Mouse (Mus musculus): ENCODE data around the gene Slc5a4a. TPM values are rescaled to one million over a fixed set of nuclear protein-coding genes. Genes with fewer than 3 reads are reported as not detected.

The Slc5a4a gene
- polyA plus RNA-seq, 1 experiment from 2014 or later: 0.31 TPM

DNA sequence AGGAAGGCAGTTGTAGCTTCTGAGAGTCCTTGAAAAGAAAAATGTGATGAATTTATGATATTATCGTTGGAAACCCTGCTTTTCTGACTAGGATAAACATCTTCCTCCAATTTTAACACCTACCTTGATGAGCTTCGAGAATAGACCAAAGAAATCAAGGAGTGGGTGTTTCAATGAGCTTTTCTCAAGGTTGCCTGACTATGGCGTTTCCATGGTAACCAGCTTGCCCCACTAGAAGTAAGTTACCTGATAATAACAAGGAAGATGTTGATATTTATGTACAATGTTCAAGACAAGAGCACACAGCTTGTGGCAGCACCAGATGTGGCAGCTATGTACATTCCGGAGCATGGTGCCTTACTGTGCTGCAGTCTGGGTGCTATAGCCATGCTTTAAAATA lies 14.7 kb upstream of the Slc5a4a start:
- H3K4me1 ChIP-seq (replicated peaks; ENCODE audit: control insufficient read depth, insufficient read depth, low read length): no peaks in the 10 kb centered on the region
- no peaks in the 10 kb centered on the region for H3K36me3 ChIP-seq (ENCODE audit: control insufficient read depth, insufficient read depth)
- H3K27ac ChIP-seq (ENCODE audit: low read depth, low read length): no peak overlapping the region
- no peaks in the 10 kb centered on the region for H3K9me3 ChIP-seq (ENCODE audit: control insufficient read depth)
- ATAC-seq: no peak
- 43% methylated on average over 4 of the region's 4 CpGs for WGBS
- H3K27me3 ChIP-seq (replicated peaks; ENCODE audit: control insufficient read depth, insufficient read depth, low read length): no peaks in the 10 kb centered on the region
- H3K4me2 ChIP-seq (replicated peaks; ENCODE audit: low read depth): no peak overlapping the region
- no peak overlapping the region for H3K9ac ChIP-seq (ENCODE audit: low read depth, low read length)
- no peak overlapping the region for H3K4me3 ChIP-seq (ENCODE audit: low read depth, low read length)
- no peak for TF ChIP-seq CTCF (IDR thresholded peaks at IDR 0.05; ENCODE audit: low read depth)

DNA sequence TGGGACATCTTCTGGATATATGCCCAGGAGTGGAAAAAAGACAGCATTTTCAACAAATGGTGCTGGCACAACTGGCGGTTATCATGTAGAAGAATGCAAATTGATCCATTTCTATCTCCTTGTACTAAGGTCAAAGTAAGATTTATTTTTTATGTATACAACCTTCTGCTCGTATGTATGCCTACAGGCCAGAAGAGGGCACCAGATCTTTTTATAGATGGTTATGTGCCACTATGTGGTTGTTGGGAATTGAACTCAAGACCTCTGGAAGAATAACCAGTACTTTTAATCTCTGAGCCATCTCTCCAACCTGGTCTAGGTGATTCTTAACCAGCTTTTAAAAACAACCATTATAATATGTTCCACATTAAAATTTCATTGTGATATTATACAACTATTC lies 10.9 kb upstream of the Slc5a4a start:
- H3K27me3 ChIP-seq (replicated peaks; ENCODE audit: control insufficient read depth, insufficient read depth, low read length): no peaks in the 10 kb centered on the region
- no peak overlapping the region for H3K4me3 ChIP-seq (ENCODE audit: low read depth, low read length)
- H3K9ac ChIP-seq (ENCODE audit: low read depth, low read length): no peak overlapping the region
- no peak for ATAC-seq
- TF ChIP-seq CTCF (IDR thresholded peaks at IDR 0.05; ENCODE audit: low read depth): peak; percentile 59
- no peaks in the 10 kb centered on the region for H3K9me3 ChIP-seq (ENCODE audit: control insufficient read depth)
- H3K27ac ChIP-seq (ENCODE audit: low read depth, low read length): no peak overlapping the region
- no peaks in the 10 kb centered on the region for H3K36me3 ChIP-seq (ENCODE audit: control insufficient read depth, insufficient read depth)
- H3K4me2 ChIP-seq (replicated peaks; ENCODE audit: low read depth): no peak overlapping the region
- WGBS: 58% methylated on average over 2 of the region's 2 CpGs
- no peaks in the 10 kb centered on the region for H3K4me1 ChIP-seq (replicated peaks; ENCODE audit: control insufficient read depth, insufficient read depth, low read length)

DNA sequence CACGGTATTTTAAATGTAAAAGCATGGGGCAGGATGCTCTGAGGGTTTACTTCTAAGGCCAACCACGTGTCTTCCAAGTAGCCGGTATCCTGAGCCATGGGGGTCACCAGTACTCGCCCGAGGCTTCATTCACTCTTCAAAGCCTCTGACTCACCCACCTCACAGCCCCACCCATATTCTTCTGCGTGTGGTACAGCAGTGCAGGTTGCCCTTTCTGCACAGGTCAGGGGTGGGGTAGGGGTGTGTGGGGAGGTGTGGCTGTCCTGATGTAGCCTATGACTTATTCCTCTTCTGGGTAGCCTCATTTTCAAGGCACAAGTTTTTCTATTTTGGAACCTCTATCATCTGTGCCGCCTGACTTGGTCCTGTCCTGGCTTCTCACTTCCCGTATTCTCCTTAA lies 405 bp upstream of the Slc5a4a start:
- Histone ChIP-seq H3K9me3 (ENCODE audit: control insufficient read depth) (no peaks in the 10 kb centered on the region), H3K27me3 (replicated peaks; ENCODE audit: control insufficient read depth, insufficient read depth, low read length) (no peaks in the 10 kb centered on the region), H3K27ac (ENCODE audit: low read depth, low read length) (peak overlapping the region; percentile 35; the same call in 1 of the 2 replicates), H3K9ac (ENCODE audit: low read depth, low read length) (no peak overlapping the region), H3K4me2 (replicated peaks; ENCODE audit: low read depth) (peak overlapping the region; percentile 35), H3K4me3 (ENCODE audit: low read depth, low read length) (no peak overlapping the region), H3K36me3 (ENCODE audit: control insufficient read depth, insufficient read depth) (no peaks in the 10 kb centered on the region), H3K4me1 (replicated peaks; ENCODE audit: control insufficient read depth, insufficient read depth, low read length) (no peaks in the 10 kb centered on the region)
- WGBS: 26% methylated on average over 8 of the region's 8 CpGs
- no peak for TF ChIP-seq CTCF (IDR thresholded peaks at IDR 0.05; ENCODE audit: low read depth)
- ATAC-seq: peak; percentile 93

DNA sequence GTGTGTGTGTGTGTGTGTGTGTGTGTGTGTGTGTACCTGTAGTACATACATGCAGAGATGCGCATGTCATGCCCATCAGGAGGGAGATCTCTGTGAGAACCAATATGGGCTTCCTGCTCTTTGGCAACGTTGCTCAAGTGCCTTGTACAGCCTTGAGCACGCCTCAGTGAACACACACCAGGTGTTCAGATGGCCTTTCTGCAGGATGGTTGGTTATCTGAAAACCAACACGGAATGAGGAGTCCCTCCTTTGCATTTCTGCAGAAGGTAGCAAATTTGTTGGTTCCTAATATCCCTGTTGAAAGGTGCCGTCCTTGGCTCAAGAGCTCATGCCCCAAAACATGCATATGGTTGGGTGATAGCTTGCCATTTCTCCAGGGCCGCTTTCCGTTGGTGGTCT lies 8.7 kb downstream of the Slc5a4a start:
- Histone ChIP-seq H3K9me3 (ENCODE audit: control insufficient read depth) (no peaks in the 10 kb centered on the region), H3K4me2 (replicated peaks; ENCODE audit: low read depth) (no peak overlapping the region), H3K27me3 (replicated peaks; ENCODE audit: control insufficient read depth, insufficient read depth, low read length) (no peaks in the 10 kb centered on the region), H3K9ac (ENCODE audit: low read depth, low read length) (no peak overlapping the region), H3K27ac (ENCODE audit: low read depth, low read length) (no peak overlapping the region), H3K4me3 (ENCODE audit: low read depth, low read length) (no peak overlapping the region), H3K4me1 (replicated peaks; ENCODE audit: control insufficient read depth, insufficient read depth, low read length) (no peaks in the 10 kb centered on the region), H3K36me3 (ENCODE audit: control insufficient read depth, insufficient read depth) (no peaks in the 10 kb centered on the region)
- no peak for ATAC-seq
- no peak for TF ChIP-seq CTCF (IDR thresholded peaks at IDR 0.05; ENCODE audit: low read depth)
- 80% methylated on average over 7 of the region's 7 CpGs for WGBS

DNA sequence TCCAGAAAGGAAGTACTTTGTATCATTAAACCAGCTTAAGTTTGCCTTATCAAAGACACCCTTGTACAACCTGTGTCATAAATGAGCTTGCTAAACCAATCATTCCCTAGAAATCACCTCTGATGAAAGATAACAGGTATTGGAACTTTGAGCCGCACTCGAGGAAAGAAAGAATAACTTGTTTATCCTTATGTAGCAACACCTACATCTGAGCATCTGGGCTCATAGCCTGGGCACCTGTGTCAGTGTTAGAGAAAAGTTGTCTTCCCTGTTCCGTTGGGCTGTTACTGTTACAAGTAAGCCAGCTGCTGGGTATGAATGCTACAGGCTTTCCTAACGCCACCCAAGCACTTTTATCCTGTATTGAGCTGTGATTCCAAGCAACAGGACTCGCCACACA lies 10.3 kb downstream of the Slc5a4a start:
- H3K4me2 ChIP-seq (replicated peaks; ENCODE audit: low read depth): peak overlapping the region; percentile 44

DNA sequence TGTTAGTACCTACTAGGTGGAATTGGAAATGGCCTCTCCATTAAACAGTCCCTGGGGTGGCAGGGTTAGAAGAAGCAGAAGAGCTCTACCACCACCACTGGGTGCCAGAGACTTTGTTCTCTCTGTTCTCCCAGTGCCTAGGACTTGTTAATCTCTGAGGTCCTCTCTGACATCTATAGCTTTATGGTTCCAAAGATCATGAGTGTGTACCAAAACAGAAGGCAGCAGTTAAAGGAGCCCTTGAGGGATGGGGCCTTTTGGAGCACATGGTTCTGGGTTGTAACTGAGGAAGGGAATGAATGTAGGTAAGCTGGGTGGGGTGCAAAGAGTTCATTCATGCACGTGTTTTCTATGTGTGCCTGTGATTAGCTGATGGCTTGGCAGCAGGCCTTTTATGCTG lies 10.8 kb downstream of the Slc5a4a start:
- Histone ChIP-seq H3K4me2 (replicated peaks; ENCODE audit: low read depth) (peak overlapping the region; percentile 44), H3K27ac (ENCODE audit: low read depth, low read length) (peak overlapping the region; percentile 80), H3K4me1 (replicated peaks; ENCODE audit: control insufficient read depth, insufficient read depth, low read length) (no peaks in the 10 kb centered on the region), H3K36me3 (ENCODE audit: control insufficient read depth, insufficient read depth) (no peaks in the 10 kb centered on the region), H3K27me3 (replicated peaks; ENCODE audit: control insufficient read depth, insufficient read depth, low read length) (no peaks in the 10 kb centered on the region), H3K9me3 (ENCODE audit: control insufficient read depth) (no peaks in the 10 kb centered on the region), H3K9ac (ENCODE audit: low read depth, low read length) (no peak overlapping the region), H3K4me3 (ENCODE audit: low read depth, low read length) (no peak overlapping the region)
- peak; percentile 17; the same call in 1 of the 2 replicates for TF ChIP-seq CTCF (IDR thresholded peaks at IDR 0.05; ENCODE audit: low read depth)
- ATAC-seq: peak; percentile 95
- 11% methylated on average over 1 of the region's 1 CpGs for whole genome bisulfite sequencing

More for the DNA sequence above, 10.3 kb downstream of the Slc5a4a start:
- Histone ChIP-seq H3K9me3 (ENCODE audit: control insufficient read depth) (no peaks in the 10 kb centered on the region), H3K9ac (ENCODE audit: low read depth, low read length) (no peak overlapping the region), H3K27me3 (replicated peaks; ENCODE audit: control insufficient read depth, insufficient read depth, low read length) (no peaks in the 10 kb centered on the region), H3K4me3 (ENCODE audit: low read depth, low read length) (no peak overlapping the region), H3K27ac (ENCODE audit: low read depth, low read length) (peak overlapping the region; percentile 80), H3K4me1 (replicated peaks; ENCODE audit: control insufficient read depth, insufficient read depth, low read length) (no peaks in the 10 kb centered on the region), H3K36me3 (ENCODE audit: control insufficient read depth, insufficient read depth) (no peaks in the 10 kb centered on the region)
- TF ChIP-seq CTCF (IDR thresholded peaks at IDR 0.05; ENCODE audit: low read depth): no peak
- ATAC-seq: peak; percentile 91
- WGBS: 48% methylated on average over 5 of the region's 5 CpGs

DNA sequence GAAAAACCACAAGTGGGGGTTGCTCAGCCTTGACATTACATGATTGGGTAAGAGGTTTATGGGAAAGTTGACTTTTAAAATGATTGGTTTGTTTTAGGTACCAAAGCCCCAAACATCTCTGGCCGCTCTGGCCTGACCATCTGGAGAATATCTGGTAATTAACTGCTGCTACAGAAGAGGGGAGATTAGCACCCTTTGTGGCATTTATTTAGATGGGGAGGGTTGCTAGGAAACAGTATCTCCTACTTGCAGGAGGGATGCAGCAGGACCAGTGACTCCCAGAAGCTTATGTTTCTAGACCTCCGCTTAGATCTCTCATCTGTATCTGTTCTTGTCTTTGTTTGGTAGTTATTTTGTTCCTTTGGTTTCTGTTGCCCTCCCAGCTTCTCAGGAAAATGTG lies 27.6 kb downstream of the Slc5a4a start:
- Histone ChIP-seq H3K27me3 (replicated peaks; ENCODE audit: control insufficient read depth, insufficient read depth, low read length) (no peaks in the 10 kb centered on the region), H3K9me3 (ENCODE audit: control insufficient read depth) (no peaks in the 10 kb centered on the region), H3K9ac (ENCODE audit: low read depth, low read length) (no peak overlapping the region), H3K36me3 (ENCODE audit: control insufficient read depth, insufficient read depth) (no peaks in the 10 kb centered on the region), H3K27ac (ENCODE audit: low read depth, low read length) (no peak overlapping the region), H3K4me1 (replicated peaks; ENCODE audit: control insufficient read depth, insufficient read depth, low read length) (no peaks in the 10 kb centered on the region), H3K4me2 (replicated peaks; ENCODE audit: low read depth) (no peak overlapping the region), H3K4me3 (ENCODE audit: low read depth, low read length) (no peak overlapping the region)
- ATAC-seq: no peak
- 63% methylated on average over 2 of the region's 2 CpGs for WGBS
- no peak for TF ChIP-seq CTCF (IDR thresholded peaks at IDR 0.05; ENCODE audit: low read depth)
